Mouse (Mus musculus): ENCODE results near the gene Rabgap1l. TPM values are rescaled to one million over a fixed set of nuclear protein-coding genes. Genes with fewer than 3 reads are reported as not detected.

Rabgap1l gene
- polyA plus RNA-seq, 1 experiment from 2014 or later = 31.4 TPM

DNA sequence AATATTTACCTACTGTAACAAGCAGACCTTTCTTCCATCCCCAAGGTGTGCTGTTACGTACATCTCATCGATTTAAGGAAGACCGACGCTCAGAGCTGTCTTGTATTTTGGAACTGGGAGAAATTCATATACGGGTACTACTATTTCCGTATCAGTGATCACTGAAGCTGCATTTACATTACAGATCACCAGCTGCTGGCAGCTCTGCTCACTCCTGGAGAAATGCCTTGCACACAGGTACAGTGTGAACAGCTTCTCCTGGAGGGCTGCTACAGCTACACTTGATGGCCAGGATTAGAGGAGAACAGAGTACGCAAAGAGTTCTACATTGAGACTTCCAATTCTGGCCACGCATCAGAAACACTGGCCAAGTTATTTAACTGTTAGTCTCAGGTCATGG, 257.4 kb downstream of the Rabgap1l start:
- Histone ChIP-seq H3K27ac (ENCODE audit: low read length) (no peak overlapping the region), H3K4me3 (ENCODE audit: low read depth, low read length) (no peak overlapping the region), H3K4me1 (ENCODE audit: insufficient read depth, low read depth, low read length) (no peaks in the 10 kb centered on the region), H3K9me3 (ENCODE audit: low read length) (no peaks in the 10 kb centered on the region), H3K36me3 (ENCODE audit: insufficient read depth, low read length) (no peaks in the 10 kb centered on the region), H3K4me2 (replicated peaks; ENCODE audit: low read depth, low read length) (no peak overlapping the region), H3K27me3 (replicated peaks; ENCODE audit: insufficient read depth, low read length) (no peaks in the 10 kb centered on the region), H3K9ac (replicated peaks; ENCODE audit: low read depth) (no peak overlapping the region)
- no peak for DNase-seq (ENCODE audit: low spot score)
- TF ChIP-seq CTCF (IDR thresholded peaks at IDR 0.05) (no peak), EP300 (IDR thresholded peaks at IDR 0.05) (no peak)
- 83% methylated on average over 8 of the region's 8 CpGs for WGBS
- no peak for ATAC-seq

DNA sequence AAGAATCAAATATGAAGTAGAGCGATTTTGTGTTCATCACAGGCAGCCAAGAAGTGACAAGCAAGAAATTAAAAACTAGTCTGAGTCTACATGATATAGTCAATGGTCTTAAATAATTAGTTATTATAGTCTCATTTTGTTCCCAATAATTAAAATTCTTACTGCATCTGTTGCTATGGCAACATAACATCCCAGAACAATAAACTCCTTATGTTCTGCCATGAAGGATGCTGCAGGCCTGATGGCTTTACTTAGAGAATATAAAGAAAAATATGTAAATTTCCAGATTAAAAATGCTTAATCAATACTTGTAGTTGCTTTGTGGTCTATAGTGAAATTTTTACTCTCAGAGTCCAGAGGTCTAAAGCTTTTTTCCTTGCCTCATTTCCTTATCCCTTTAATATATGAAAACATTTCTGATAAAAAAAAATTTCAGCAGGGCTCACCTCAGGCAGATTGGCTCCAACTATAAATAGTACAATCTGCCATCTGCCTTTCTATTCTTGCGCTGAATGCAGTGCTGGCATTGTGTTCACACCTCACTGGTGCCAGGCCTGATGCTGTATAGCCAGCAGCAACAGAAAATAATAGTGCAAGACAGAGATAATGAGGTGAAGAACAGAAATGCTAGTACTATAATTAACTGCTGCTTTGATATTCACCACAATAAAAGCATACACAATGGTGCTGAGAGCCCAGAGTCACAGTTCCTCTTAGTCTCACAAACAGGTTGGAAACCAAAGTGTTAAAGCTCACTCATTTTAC, 258.3 kb downstream of the Rabgap1l start:
- no peaks in the 10 kb centered on the region for H3K4me1 ChIP-seq (ENCODE audit: insufficient read depth, low read depth, low read length)
- no peaks in the 10 kb centered on the region for H3K27me3 ChIP-seq (replicated peaks; ENCODE audit: insufficient read depth, low read length)
- no peaks in the 10 kb centered on the region for H3K9me3 ChIP-seq (ENCODE audit: low read length)
- no peak overlapping the region for H3K9ac ChIP-seq (replicated peaks; ENCODE audit: low read depth)
- H3K36me3 ChIP-seq (ENCODE audit: insufficient read depth, low read length) = no peaks in the 10 kb centered on the region
- H3K4me3 ChIP-seq (ENCODE audit: low read depth, low read length) = no peak overlapping the region
- 73% methylated on average over 2 of the region's 2 CpGs for WGBS
- H3K27ac ChIP-seq (ENCODE audit: low read length) = no peak overlapping the region
- no peak for DNase-seq (ENCODE audit: low spot score)
- no peak for ATAC-seq
- TF ChIP-seq CTCF (IDR thresholded peaks at IDR 0.05) (no peak), EP300 (IDR thresholded peaks at IDR 0.05) (no peak)
- H3K4me2 ChIP-seq (replicated peaks; ENCODE audit: low read depth, low read length) = no peak overlapping the region

DNA sequence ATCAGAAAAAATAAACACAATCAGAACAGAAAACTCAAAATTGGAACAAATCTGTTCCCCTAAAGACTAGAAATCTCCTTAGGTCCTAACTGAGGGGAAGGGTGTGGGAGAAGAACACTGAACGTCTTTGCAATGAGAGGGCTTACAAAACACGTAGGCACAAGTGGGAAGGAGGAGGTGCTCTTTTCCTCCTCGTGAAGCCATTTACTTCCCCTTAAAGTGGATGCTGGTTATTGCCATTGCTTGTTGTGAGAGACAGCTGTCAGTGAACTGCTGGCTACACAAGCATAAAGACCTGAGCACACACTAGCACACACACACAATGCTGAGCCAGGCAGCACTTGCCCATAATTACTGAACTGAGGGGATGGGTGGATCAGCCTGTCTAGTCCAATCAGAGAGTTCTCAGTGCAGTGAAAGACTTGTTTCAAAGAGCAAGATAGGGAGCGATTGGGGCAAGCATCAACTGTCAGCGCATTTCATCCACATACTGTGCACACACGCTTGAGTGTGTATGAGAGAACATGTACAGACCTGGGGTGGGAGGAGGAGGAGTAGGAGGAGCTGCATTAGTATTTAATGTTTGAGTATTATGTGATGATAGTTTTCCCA, 259.7 kb downstream of the Rabgap1l start:
- 55% methylated on average over 6 of the region's 6 CpGs for WGBS

DNA sequence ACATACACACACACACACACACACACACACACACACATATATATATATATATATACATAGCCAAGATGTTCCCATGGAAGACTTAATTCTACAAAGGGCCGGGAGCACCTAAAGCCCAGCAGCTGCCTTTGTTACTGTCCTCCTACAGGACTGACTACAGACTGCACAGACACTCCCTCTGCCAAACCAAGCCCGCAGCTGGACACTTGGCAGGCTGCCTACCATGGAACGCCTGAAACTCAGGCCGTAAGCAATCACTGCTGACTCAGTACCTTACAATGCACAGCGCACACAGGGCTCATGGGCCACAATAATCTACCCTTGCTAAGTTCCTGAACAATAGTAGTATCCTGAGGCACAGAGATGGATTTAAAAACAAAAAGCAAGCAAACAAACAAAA, 261.6 kb downstream of the Rabgap1l start:
- Histone ChIP-seq H3K27ac (ENCODE audit: low read length) (no peak overlapping the region), H3K36me3 (ENCODE audit: insufficient read depth, low read length) (no peaks in the 10 kb centered on the region), H3K4me3 (ENCODE audit: low read depth, low read length) (no peak overlapping the region), H3K9ac (replicated peaks; ENCODE audit: low read depth) (no peak overlapping the region), H3K4me1 (ENCODE audit: insufficient read depth, low read depth, low read length) (no peaks in the 10 kb centered on the region), H3K27me3 (replicated peaks; ENCODE audit: insufficient read depth, low read length) (no peaks in the 10 kb centered on the region), H3K9me3 (ENCODE audit: low read length) (no peaks in the 10 kb centered on the region), H3K4me2 (replicated peaks; ENCODE audit: low read depth, low read length) (no peak overlapping the region)
- TF ChIP-seq CTCF (IDR thresholded peaks at IDR 0.05) = peak; percentile 52
- no peak for TF ChIP-seq EP300 (IDR thresholded peaks at IDR 0.05)
- DNase-seq (ENCODE audit: low spot score) = peak; percentile 90
- peak; percentile 93 for ATAC-seq
- 19% methylated on average over 5 of the region's 5 CpGs for WGBS

More for the DNA sequence above, 259.7 kb downstream of the Rabgap1l start:
- no peak overlapping the region for H3K4me2 ChIP-seq (replicated peaks; ENCODE audit: low read depth, low read length)
- DNase-seq (ENCODE audit: low spot score) = no peak
- H3K9ac ChIP-seq (replicated peaks; ENCODE audit: low read depth) = no peak overlapping the region
- TF ChIP-seq CTCF (IDR thresholded peaks at IDR 0.05) (no peak), EP300 (IDR thresholded peaks at IDR 0.05) (no peak)
- H3K27ac ChIP-seq (ENCODE audit: low read length) = no peak overlapping the region
- no peaks in the 10 kb centered on the region for H3K9me3 ChIP-seq (ENCODE audit: low read length)
- no peaks in the 10 kb centered on the region for H3K36me3 ChIP-seq (ENCODE audit: insufficient read depth, low read length)
- no peaks in the 10 kb centered on the region for H3K4me1 ChIP-seq (ENCODE audit: insufficient read depth, low read depth, low read length)
- H3K4me3 ChIP-seq (ENCODE audit: low read depth, low read length) = no peak overlapping the region
- H3K27me3 ChIP-seq (replicated peaks; ENCODE audit: insufficient read depth, low read length) = no peaks in the 10 kb centered on the region
- no peak for ATAC-seq

DNA sequence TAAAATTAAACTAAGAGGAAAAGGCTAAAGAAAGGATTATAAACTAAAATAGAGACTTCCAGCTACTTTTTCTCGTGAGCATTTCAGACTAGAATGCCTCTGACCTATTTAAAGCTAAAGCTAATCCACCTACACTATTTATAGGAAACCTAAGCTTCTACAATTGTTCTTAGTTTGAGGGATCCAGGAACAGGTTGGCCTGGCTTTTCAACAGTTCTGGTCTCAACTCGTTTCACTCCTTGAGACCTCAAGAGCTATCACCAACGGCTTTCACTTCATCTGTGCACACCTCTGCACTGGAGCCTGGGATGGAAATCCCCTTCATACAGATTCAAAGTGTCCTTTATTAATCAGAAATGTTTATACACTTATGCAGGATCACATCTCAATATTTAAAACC, 271.1 kb downstream of the Rabgap1l start:
- ATAC-seq (no peak), DNase-seq (ENCODE audit: low spot score) (no peak)
- no peaks in the 10 kb centered on the region for H3K27me3 ChIP-seq (replicated peaks; ENCODE audit: insufficient read depth, low read length)
- no peak overlapping the region for H3K4me2 ChIP-seq (replicated peaks; ENCODE audit: low read depth, low read length)
- 49% methylated on average over 3 of the region's 3 CpGs for WGBS
- no peak overlapping the region for H3K4me3 ChIP-seq (ENCODE audit: low read depth, low read length)
- TF ChIP-seq CTCF (IDR thresholded peaks at IDR 0.05) = no peak
- no peak for TF ChIP-seq EP300 (IDR thresholded peaks at IDR 0.05)
- H3K9me3 ChIP-seq (ENCODE audit: low read length) = no peaks in the 10 kb centered on the region
- H3K27ac ChIP-seq (ENCODE audit: low read length) = no peak overlapping the region
- H3K4me1 ChIP-seq (ENCODE audit: insufficient read depth, low read depth, low read length) = no peaks in the 10 kb centered on the region
- H3K36me3 ChIP-seq (ENCODE audit: insufficient read depth, low read length) = no peaks in the 10 kb centered on the region
- H3K9ac ChIP-seq (replicated peaks; ENCODE audit: low read depth) = no peak overlapping the region

DNA sequence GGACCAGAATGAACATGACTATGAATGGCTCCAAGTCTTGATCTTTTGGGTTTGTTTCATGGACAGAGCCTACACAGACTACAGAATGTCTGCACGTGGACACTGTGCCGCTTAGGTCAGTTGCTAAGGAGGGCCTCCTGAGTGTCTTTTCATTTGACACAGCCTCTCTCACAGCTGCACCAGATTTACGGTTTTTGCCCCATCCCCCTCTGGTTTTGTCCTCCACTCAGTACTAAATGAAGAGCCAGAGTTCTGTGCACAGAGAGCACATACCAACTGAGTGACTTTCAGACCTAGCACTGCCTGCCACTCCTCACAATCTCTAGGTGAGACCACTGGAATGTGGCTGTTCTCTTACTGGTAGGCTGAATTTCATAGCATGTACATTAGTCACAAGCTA, 272.3 kb downstream of the Rabgap1l start:
- 43% methylated on average over 3 of the region's 3 CpGs for WGBS
- peak; percentile 41 for DNase-seq (ENCODE audit: low spot score)

More for the DNA sequence above, 272.3 kb downstream of the Rabgap1l start:
- Histone ChIP-seq H3K4me3 (ENCODE audit: low read depth, low read length) (no peak overlapping the region), H3K36me3 (ENCODE audit: insufficient read depth, low read length) (no peaks in the 10 kb centered on the region), H3K27ac (ENCODE audit: low read length) (no peak overlapping the region), H3K9ac (replicated peaks; ENCODE audit: low read depth) (no peak overlapping the region), H3K4me2 (replicated peaks; ENCODE audit: low read depth, low read length) (no peak overlapping the region), H3K4me1 (ENCODE audit: insufficient read depth, low read depth, low read length) (no peaks in the 10 kb centered on the region), H3K9me3 (ENCODE audit: low read length) (no peaks in the 10 kb centered on the region), H3K27me3 (replicated peaks; ENCODE audit: insufficient read depth, low read length) (no peaks in the 10 kb centered on the region)
- TF ChIP-seq EP300 (IDR thresholded peaks at IDR 0.05) (peak; percentile 57; the same call in 1 of the 2 replicates), CTCF (IDR thresholded peaks at IDR 0.05) (no peak)
- ATAC-seq = peak; percentile 67
